Mouse (Mus musculus): Measurements from ENCODE around the gene Myrip.

Gene Myrip

GRCm38 (mm10) chr9:120395188-120395587, 93.9 kb downstream of the Myrip start:
- DNase-seq (ENCODE audit: low spot score in 2 of 2): no peak

GRCm38 (mm10) chr9:120396579-120397185, 95.4 kb downstream of the Myrip start:
- DNase-seq (ENCODE audit: low spot score in 2 of 2): no peak

- DNase-seq (ENCODE audit: low spot score in 2 of 2): no peak
Measured at GRCm38 (mm10) chr9:120398289-120398688, 97.0 kb downstream of the Myrip start.

- DNase-seq (ENCODE audit: low spot score in 2 of 2): peak in 1 of 2 experiments; percentile 31
Measured at GRCm38 (mm10) chr9:120399537-120399936, 98.2 kb downstream of the Myrip start.

- DNase-seq (ENCODE audit: low spot score in 2 of 2): no peak
Measured at GRCm38 (mm10) chr9:120402368-120402767, 101.1 kb downstream of the Myrip start.

GRCm38 (mm10) chr9:120403661-120404060, 102.3 kb downstream of the Myrip start:
- DNase-seq (ENCODE audit: low spot score in 2 of 2): no peak

- DNase-seq (ENCODE audit: low spot score in 2 of 2): no peak
Measured at GRCm38 (mm10) chr9:120409663-120410181, 108.4 kb downstream of the Myrip start.

- DNase-seq (ENCODE audit: low spot score in 2 of 2): peak; percentile 26 to 75
Measured at GRCm38 (mm10) chr9:120410421-120410820, 109.1 kb downstream of the Myrip start.

- DNase-seq (ENCODE audit: low spot score in 2 of 2): peak; percentile 32 to 80
Measured at GRCm38 (mm10) chr9:120415504-120415903, 114.2 kb downstream of the Myrip start.

GRCm38 (mm10) chr9:120416151-120416550, 114.8 kb downstream of the Myrip start:
- DNase-seq (ENCODE audit: low spot score in 2 of 2): no peak

GRCm38 (mm10) chr9:120416729-120417128, 115.4 kb downstream of the Myrip start:
- no peak for DNase-seq (ENCODE audit: low spot score in 2 of 2)

- no peak for DNase-seq (ENCODE audit: low spot score in 2 of 2)
Measured at GRCm38 (mm10) chr9:120418582-120418981, 117.3 kb downstream of the Myrip start.

GRCm38 (mm10) chr9:120424567-120424966, 123.3 kb downstream of the Myrip start:
- DNase-seq (ENCODE audit: low spot score in 2 of 2): no peak

- peak; percentile 43 to 67 for DNase-seq (ENCODE audit: low spot score in 2 of 2)
Measured at GRCm38 (mm10) chr9:120425768-120426167, 124.5 kb downstream of the Myrip start.

- no peak for DNase-seq (ENCODE audit: low spot score in 2 of 2)
Measured at GRCm38 (mm10) chr9:120428181-120428580, 126.9 kb downstream of the Myrip start.

- DNase-seq (ENCODE audit: low spot score in 2 of 2): peak; percentile 37 to 67
Measured at GRCm38 (mm10) chr9:120433747-120434146, 132.4 kb downstream of the Myrip start.

- DNase-seq (ENCODE audit: low spot score in 2 of 2): no peak
Measured at GRCm38 (mm10) chr9:120435841-120436240, 134.5 kb downstream of the Myrip start.

GRCm38 (mm10) chr9:120436854-120437253, 135.5 kb downstream of the Myrip start:
- no peak for DNase-seq (ENCODE audit: low spot score in 2 of 2)

GRCm38 (mm10) chr9:120437266-120437876, 136.1 kb downstream of the Myrip start:
- DNase-seq (ENCODE audit: low spot score in 2 of 2): no peak

GRCm38 (mm10) chr9:120438350-120438749, 137.0 kb downstream of the Myrip start:
- DNase-seq (ENCODE audit: low spot score in 2 of 2): no peak

- DNase-seq (ENCODE audit: low spot score in 2 of 2): no peak
Measured at GRCm38 (mm10) chr9:120438781-120439180, 137.5 kb downstream of the Myrip start.

- no peak for DNase-seq (ENCODE audit: low spot score in 2 of 2)
Measured at GRCm38 (mm10) chr9:120444642-120445041, 143.3 kb downstream of the Myrip start.

GRCm38 (mm10) chr9:120449696-120450329, 148.5 kb downstream of the Myrip start:
- no peak for DNase-seq (ENCODE audit: low spot score in 2 of 2)
